Comparison of ENCODE assay signal across 24 mouse cellular contexts in genomic region chr11:108333583-108334379, GRCm38 (mm10). TPM values are rescaled to one million over a fixed set of nuclear protein-coding genes. Genes with fewer than 3 reads are reported as not detected.
DNase-seq lines count a peak whose midpoint lies in the region; ATAC-seq lines count a peak whose summit lies in the region.
"Had no signal": no experiment of that assay in that cellular context is flagged by ENCODE, and none has a peak within 500 bp of the region (broad histone marks: within the 10 kb centered on the region; RNA-seq: fewer than 3 reads in every experiment).

No protein-coding gene starts in this region.

- H3K9me3 ChIP-seq in heart, embryonic 12.5 days (replicated peaks) = no peaks in the 10 kb centered on the region
- H3K9me3 ChIP-seq in kidney, embryonic 14.5 days (ENCODE audit: control insufficient read depth, low read length) = no peaks in the 10 kb centered on the region
- H3K9me3 ChIP-seq in midbrain, embryonic 11.5 days (ENCODE audit: control insufficient read depth, low read length) = no peaks in the 10 kb centered on the region
- no peaks in the 10 kb centered on the region for H3K9me3 ChIP-seq in midbrain, embryonic 15.5 days
- H3K9me3 ChIP-seq: embryonic facial prominence, embryonic 10.5 days; heart, embryonic 10.5 days; stomach, embryonic 15.5 days had no signal

- intact Hi-C loops in heart, postnatal 14 days (cut with DNase I) = no loop called here

- H3K4me1 ChIP-seq in heart, embryonic 12.5 days (replicated peaks) = peaks cover 54% of the 10 kb centered on the region
- H3K4me1 ChIP-seq in kidney, embryonic 14.5 days (ENCODE audit: control insufficient read depth, insufficient read depth, low read length) = peaks cover 25% of the 10 kb centered on the region; the same call in 1 of the 2 replicates
- no peaks in the 10 kb centered on the region for H3K4me1 ChIP-seq in midbrain, embryonic 11.5 days (ENCODE audit: control insufficient read depth, insufficient read depth, low read length)
- H3K4me1 ChIP-seq in midbrain, embryonic 15.5 days = 0 out of 2 replicates have a peak, but pooled peaks cover 4% of the 10 kb centered on the region
- H3K4me1 ChIP-seq: stomach, embryonic 15.5 days had no signal

- H3K4me3 ChIP-seq in heart, embryonic 12.5 days = no peak overlapping the region
- no peak overlapping the region for H3K4me3 ChIP-seq in kidney, embryonic 14.5 days (ENCODE audit: low read length)
- H3K4me3 ChIP-seq in midbrain, embryonic 11.5 days (ENCODE audit: low read depth, low read length) = no peak overlapping the region
- no peak overlapping the region for H3K4me3 ChIP-seq in midbrain, embryonic 15.5 days
- H3K4me3 ChIP-seq: embryonic facial prominence, embryonic 10.5 days; heart, embryonic 10.5 days; stomach, embryonic 15.5 days had no signal

- WGBS in heart, embryonic 12.5 days = 54% methylated on average over 8 of the region's 8 CpGs
- WGBS in kidney, embryonic 14.5 days = 28% methylated on average over 8 of the region's 8 CpGs
- WGBS in midbrain, embryonic 11.5 days = 68% methylated on average over 8 of the region's 8 CpGs
- WGBS in midbrain, embryonic 15.5 days = 54% methylated on average over 8 of the region's 8 CpGs

- peak overlapping the region; percentile 4; the same call in 1 of the 2 replicates for H3K9ac ChIP-seq in heart, embryonic 12.5 days
- H3K9ac ChIP-seq in kidney, embryonic 14.5 days (ENCODE audit: low read depth, low read length) = no peak overlapping the region
- no peak overlapping the region for H3K9ac ChIP-seq in midbrain, embryonic 11.5 days (ENCODE audit: low read length)
- no peak overlapping the region for H3K9ac ChIP-seq in midbrain, embryonic 15.5 days
- H3K9ac ChIP-seq: forebrain, postnatal 0 days; liver, embryonic 14.5 days; lung, embryonic 14.5 days; stomach, embryonic 15.5 days had no signal

- H3K27ac ChIP-seq in heart, embryonic 12.5 days (ENCODE audit: poor library complexity, severe bottlenecking) = peak overlapping the region; percentile 51
- H3K27ac ChIP-seq in kidney, embryonic 14.5 days (ENCODE audit: low read depth, low read length) = peak overlapping the region; percentile 77
- H3K27ac ChIP-seq in midbrain, embryonic 11.5 days (ENCODE audit: low read depth, low read length) = no peak overlapping the region
- no peak overlapping the region for H3K27ac ChIP-seq in midbrain, embryonic 15.5 days
- H3K27ac ChIP-seq: embryonic facial prominence, embryonic 10.5 days; heart, embryonic 10.5 days; hindbrain, postnatal 0 days; liver, embryonic 14.5 days; stomach, embryonic 15.5 days had no signal

- no peak overlapping the region for H3K4me2 ChIP-seq in heart, embryonic 12.5 days
- peak overlapping the region; percentile 4; the same call in 1 of the 2 replicates for H3K4me2 ChIP-seq in kidney, embryonic 14.5 days (replicated peaks; ENCODE audit: low read depth, low read length)
- no peak overlapping the region for H3K4me2 ChIP-seq in midbrain, embryonic 11.5 days
- no peak overlapping the region for H3K4me2 ChIP-seq in midbrain, embryonic 15.5 days
- H3K4me2 ChIP-seq: lung, embryonic 14.5 days; stomach, embryonic 15.5 days had no signal

- no peaks in the 10 kb centered on the region for H3K27me3 ChIP-seq in heart, embryonic 12.5 days (replicated peaks)
- no peaks in the 10 kb centered on the region for H3K27me3 ChIP-seq in kidney, embryonic 14.5 days (ENCODE audit: control insufficient read depth, insufficient read depth, low read length)
- H3K27me3 ChIP-seq in midbrain, embryonic 11.5 days (ENCODE audit: control insufficient read depth, insufficient read depth, low read length) = no peaks in the 10 kb centered on the region
- H3K27me3 ChIP-seq in midbrain, embryonic 15.5 days (replicated peaks) = no peaks in the 10 kb centered on the region
- H3K27me3 ChIP-seq: stomach, embryonic 15.5 days had no signal

- ATAC-seq in heart, embryonic 12.5 days (ENCODE audit: insufficient number of reproducible peaks, low FRiP score) = no peak
- peak; percentile 79 for ATAC-seq in kidney, embryonic 14.5 days (ENCODE audit: low FRiP score, low TSS enrichment)
- no peak for ATAC-seq in midbrain, embryonic 11.5 days (ENCODE audit: low FRiP score)
- no peak for ATAC-seq in midbrain, embryonic 15.5 days (replicated peaks)
- ATAC-seq: forebrain, postnatal 0 days; hindbrain, postnatal 0 days; intestine, embryonic 16.5 days had no signal

- DNase-seq in heart, postnatal 14 days = no peak
- no peak for DNase-seq in kidney, adult 9 months
- DNase-seq in midbrain, embryonic 11.5 days (ENCODE audit: low spot score, missing footprints) = peak; percentile 71
- peak; percentile 38 for DNase-seq in mesoderm, embryonic 11.5 days (ENCODE audit: low read depth, low spot score)
- DNase-seq: adrenal gland, postnatal 36 days; cerebellum, adult 9-10 months; forebrain, postnatal 0 days; gastrocnemius, postnatal 36 days; heart, postnatal 36 days; kidney, postnatal 25 days; lung, embryonic 14.5 days; thymus, postnatal 25 days had no signal

- 0 out of 2 replicates have a peak, but pooled peaks cover 2% of the 10 kb centered on the region for H3K36me3 ChIP-seq in heart, embryonic 12.5 days
- H3K36me3 ChIP-seq in kidney, embryonic 14.5 days (ENCODE audit: control insufficient read depth, insufficient read depth, low read length) = no peaks in the 10 kb centered on the region
- no peaks in the 10 kb centered on the region for H3K36me3 ChIP-seq in midbrain, embryonic 11.5 days (ENCODE audit: control insufficient read depth, insufficient read depth, low read length)
- H3K36me3 ChIP-seq in midbrain, embryonic 15.5 days (replicated peaks) = no peaks in the 10 kb centered on the region
- H3K36me3 ChIP-seq: embryonic facial prominence, embryonic 10.5 days; stomach, embryonic 15.5 days had no signal

RNA-seq across cellular contexts. Expression of gene Apoh, which starts 9.4 kb away (rescaled TPM):
- polyA plus RNA-seq in heart, embryonic 12.5 days (2016; fragmentation: Nextera tagmentation; extraction: Ambion mirVana) = 0.21 and 0.24 TPM in 2 replicates
- total RNA-seq in heart, postnatal 14 days (2021) = not detected
- not detected in 2 replicates for polyA plus RNA-seq in kidney, embryonic 14.5 days (2014; fragmentation: Nextera tagmentation; extraction: Ambion mirVana)
- not detected in 2 replicates for polyA plus RNA-seq in midbrain, embryonic 11.5 days (2014; fragmentation: Nextera tagmentation; extraction: Ambion mirVana)
- polyA plus RNA-seq in midbrain, embryonic 15.5 days (2015; fragmentation: Nextera tagmentation; extraction: Ambion mirVana) = 0.28 and 2.5 TPM in 2 replicates
- total RNA-seq: ES-E14; heart, postnatal 36 days; hindbrain, postnatal 0 days; megakaryocyte-erythroid progenitor cell, adult 5-6 weeks; neutrophil, adult 5-6 weeks had no signal
- polyA plus RNA-seq: embryonic facial prominence, embryonic 10.5 days had no signal

RNA-seq across cellular contexts. Expression of gene Prkca, which starts 9.9 kb away (rescaled TPM):
- 17.0 and 18.8 TPM in 2 replicates for polyA plus RNA-seq in heart, embryonic 12.5 days (2016; fragmentation: Nextera tagmentation; extraction: Ambion mirVana)
- total RNA-seq in heart, postnatal 14 days (2021) = 10 to 100 TPM; 33.5 to 49.2 TPM
- 6.7 and 10.9 TPM in 2 replicates for polyA plus RNA-seq in kidney, embryonic 14.5 days (2014; fragmentation: Nextera tagmentation; extraction: Ambion mirVana)
- polyA plus RNA-seq in midbrain, embryonic 11.5 days (2014; fragmentation: Nextera tagmentation; extraction: Ambion mirVana) = 3.3 and 4.5 TPM in 2 replicates
- 7.0 and 7.2 TPM in 2 replicates for polyA plus RNA-seq in midbrain, embryonic 15.5 days (2015; fragmentation: Nextera tagmentation; extraction: Ambion mirVana)

Comparison
In these comparisons a context has a peak if more than half of its experiments do, and no peak if none do; other contexts are left out.
1. H3K27ac ChIP-seq: peak in heart, embryonic 12.5 days (single experiment) and kidney, embryonic 14.5 days (single experiment); none in midbrain, embryonic 11.5 days (single experiment) and midbrain, embryonic 15.5 days (single experiment).
2. DNase-seq: peak in midbrain, embryonic 11.5 days (single experiment) and mesoderm, embryonic 11.5 days (single experiment); none in heart, postnatal 14 days (0 of 2) and kidney, adult 9 months (single experiment).